Mouse (Mus musculus): ENCODE data around the gene Ccdc33. TPM values are rescaled to one million over a fixed set of nuclear protein-coding genes. Genes with fewer than 3 reads are reported as not detected.

Ccdc33 gene
- polyA plus RNA-seq, 2 experiments: not detected

DNA sequence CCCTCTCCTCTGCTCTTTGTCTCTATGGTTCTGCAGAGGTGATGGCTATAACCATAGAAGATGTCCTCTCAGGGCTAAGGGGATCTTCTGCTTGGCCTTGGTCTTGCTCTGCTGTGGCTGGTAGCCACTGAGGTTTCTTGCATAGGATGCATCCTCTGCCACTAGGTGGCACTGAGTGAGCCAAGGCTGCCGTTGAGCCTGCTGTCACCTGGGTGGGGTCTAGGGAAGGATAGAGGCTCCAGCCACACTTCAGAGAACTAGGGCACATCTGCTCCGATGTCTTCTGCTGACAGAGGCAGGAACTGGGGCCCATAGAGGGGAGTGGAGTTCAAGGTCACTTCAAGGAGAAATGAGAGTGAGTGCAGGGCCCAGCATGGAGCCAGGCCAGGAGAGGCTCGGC lies 65.5 kb downstream of the Ccdc33 start:
- 16% methylated on average over 3 of the region's 3 CpGs for WGBS (ENCODE audit: insufficient replicate concordance)
- ATAC-seq (ENCODE audit: insufficient read depth): no peak

DNA sequence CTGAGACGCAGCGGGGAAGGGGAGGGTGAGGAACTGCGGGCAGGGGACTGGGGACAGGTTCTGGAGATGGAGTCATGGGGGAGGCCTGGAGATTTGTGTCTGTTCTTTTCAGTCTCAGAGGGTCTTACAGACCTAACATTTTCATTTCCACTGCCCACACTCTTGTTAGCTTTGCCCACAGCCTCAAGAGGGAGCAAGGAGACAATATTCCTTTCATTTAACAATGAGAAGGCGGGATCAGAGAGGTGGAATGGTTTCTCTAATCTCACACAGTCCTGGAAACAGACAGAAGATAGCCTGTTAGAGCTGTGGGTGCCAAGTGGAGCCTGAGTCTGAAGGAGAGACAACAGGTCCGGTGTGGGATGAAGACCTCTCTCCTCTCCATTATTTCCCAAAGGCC lies 66.7 kb downstream of the Ccdc33 start:
- ATAC-seq (ENCODE audit: insufficient read depth): no peak
- Histone ChIP-seq H3K4me3 (ENCODE audit: insufficient read depth in 1 of 2, low read depth in 2 of 2, low read length in 2 of 2) (no peak overlapping the region), H3K27ac (no peak overlapping the region), H3K4me2 (ENCODE audit: low read depth) (no peak overlapping the region), H3K36me3 (replicated peaks; ENCODE audit: control insufficient read depth, insufficient read depth, low read depth) (no peaks in the 10 kb centered on the region), H3K4me1 (replicated peaks; ENCODE audit: control insufficient read depth in 2 of 2, insufficient read depth in 2 of 2, low read length in 1 of 2) (no peaks in the 10 kb centered on the region), H3K9me3 (ENCODE audit: control insufficient read depth, low read length) (no peaks in the 10 kb centered on the region), H3K27me3 (ENCODE audit: control insufficient read depth, insufficient read depth, low read length) (no peaks in the 10 kb centered on the region), H3K9ac (replicated peaks) (no peak overlapping the region)
- DNase-seq (ENCODE audit: low read depth in 3 of 3, low spot score in 3 of 3): no peak
- 25% methylated on average over 5 of the region's 5 CpGs for WGBS (ENCODE audit: insufficient replicate concordance)
- TF ChIP-seq CTCF (IDR thresholded peaks at IDR 0.05; ENCODE audit: low read depth) (no peak), EP300 (IDR thresholded peaks at IDR 0.05; ENCODE audit: low read depth) (no peak)

More for the DNA sequence above, 65.5 kb downstream of the Ccdc33 start:
- Histone ChIP-seq H3K9ac (replicated peaks) (no peak overlapping the region), H3K4me3 (ENCODE audit: insufficient read depth in 1 of 2, low read depth in 2 of 2, low read length in 2 of 2) (no peak overlapping the region), H3K27ac (no peak overlapping the region), H3K27me3 (ENCODE audit: control insufficient read depth, insufficient read depth, low read length) (no peaks in the 10 kb centered on the region), H3K4me1 (replicated peaks; ENCODE audit: control insufficient read depth in 2 of 2, insufficient read depth in 2 of 2, low read length in 1 of 2) (no peaks in the 10 kb centered on the region), H3K9me3 (ENCODE audit: control insufficient read depth, low read length) (no peaks in the 10 kb centered on the region), H3K36me3 (replicated peaks; ENCODE audit: control insufficient read depth, insufficient read depth, low read depth) (no peaks in the 10 kb centered on the region), H3K4me2 (ENCODE audit: low read depth) (no peak overlapping the region)
- TF ChIP-seq EP300 (IDR thresholded peaks at IDR 0.05; ENCODE audit: low read depth) (no peak), CTCF (IDR thresholded peaks at IDR 0.05; ENCODE audit: low read depth) (peak; percentile 80)
- no peak for DNase-seq (ENCODE audit: low read depth in 3 of 3, low spot score in 3 of 3)

DNA sequence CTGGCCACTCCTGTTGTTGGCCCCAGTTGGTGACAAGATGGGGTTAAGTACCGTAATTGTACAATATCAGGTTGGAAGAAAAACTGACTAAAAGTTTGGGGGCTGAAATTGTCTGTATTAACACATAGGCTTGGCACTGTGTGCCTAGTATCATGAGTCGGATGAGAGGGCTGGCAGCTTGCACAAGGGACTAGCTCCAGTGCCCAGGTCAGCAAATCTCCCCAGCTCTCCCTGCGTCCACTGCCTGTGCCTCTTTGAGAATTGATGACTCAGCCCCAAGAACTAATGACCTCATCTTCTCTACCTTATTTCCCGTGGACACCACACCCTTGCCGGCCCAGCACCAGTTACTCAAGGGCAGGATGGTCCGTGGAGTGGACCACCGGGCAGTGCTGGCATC lies 68.8 kb downstream of the Ccdc33 start:
- no peak for ATAC-seq (ENCODE audit: insufficient read depth)
- TF ChIP-seq EP300 (IDR thresholded peaks at IDR 0.05; ENCODE audit: low read depth) (no peak), CTCF (IDR thresholded peaks at IDR 0.05; ENCODE audit: low read depth) (no peak)
- WGBS (ENCODE audit: insufficient replicate concordance): 43% methylated on average over 7 of the region's 7 CpGs

DNA sequence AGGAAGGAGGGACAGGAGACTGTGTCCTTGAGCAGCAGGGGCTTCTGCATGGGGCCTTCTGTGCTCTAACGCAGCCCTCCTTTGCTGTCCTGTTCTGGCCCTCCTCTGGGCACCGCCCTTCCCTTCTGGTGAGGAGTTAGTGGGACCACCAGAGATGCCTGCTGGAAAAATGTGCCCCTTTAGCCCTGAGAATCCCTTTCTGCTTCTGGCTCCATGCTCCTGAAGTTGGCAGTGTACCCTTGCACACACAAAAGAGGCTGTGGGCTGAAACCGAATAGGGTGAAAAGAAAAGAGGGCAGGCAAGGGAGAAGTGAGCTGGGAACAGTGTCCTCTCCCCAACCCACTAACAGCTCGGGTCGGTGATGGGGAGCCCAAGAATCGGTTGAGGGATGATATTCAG lies 69.4 kb downstream of the Ccdc33 start:
- Histone ChIP-seq H3K27me3 (ENCODE audit: control insufficient read depth, insufficient read depth, low read length) (no peaks in the 10 kb centered on the region), H3K4me2 (ENCODE audit: low read depth) (no peak overlapping the region), H3K9me3 (ENCODE audit: control insufficient read depth, low read length) (no peaks in the 10 kb centered on the region), H3K9ac (replicated peaks) (no peak overlapping the region), H3K4me1 (replicated peaks; ENCODE audit: control insufficient read depth in 2 of 2, insufficient read depth in 2 of 2, low read length in 1 of 2) (no peaks in the 10 kb centered on the region), H3K27ac (no peak overlapping the region), H3K4me3 (ENCODE audit: insufficient read depth in 1 of 2, low read depth in 2 of 2, low read length in 2 of 2) (no peak overlapping the region), H3K36me3 (replicated peaks; ENCODE audit: control insufficient read depth, insufficient read depth, low read depth) (no peaks in the 10 kb centered on the region)
- 48% methylated on average over 6 of the region's 6 CpGs for WGBS (ENCODE audit: insufficient replicate concordance)
- DNase-seq (ENCODE audit: low read depth in 3 of 3, low spot score in 3 of 3): no peak
- ATAC-seq (ENCODE audit: insufficient read depth): no peak
- TF ChIP-seq EP300 (IDR thresholded peaks at IDR 0.05; ENCODE audit: low read depth): no peak
- TF ChIP-seq CTCF (IDR thresholded peaks at IDR 0.05; ENCODE audit: low read depth): no peak

More for the DNA sequence above, 68.8 kb downstream of the Ccdc33 start:
- Histone ChIP-seq H3K4me2 (ENCODE audit: low read depth) (no peak overlapping the region), H3K36me3 (replicated peaks; ENCODE audit: control insufficient read depth, insufficient read depth, low read depth) (no peaks in the 10 kb centered on the region), H3K4me1 (replicated peaks; ENCODE audit: control insufficient read depth in 2 of 2, insufficient read depth in 2 of 2, low read length in 1 of 2) (no peaks in the 10 kb centered on the region), H3K9me3 (ENCODE audit: control insufficient read depth, low read length) (no peaks in the 10 kb centered on the region), H3K27ac (no peak overlapping the region), H3K27me3 (ENCODE audit: control insufficient read depth, insufficient read depth, low read length) (no peaks in the 10 kb centered on the region), H3K4me3 (ENCODE audit: insufficient read depth in 1 of 2, low read depth in 2 of 2, low read length in 2 of 2) (no peak overlapping the region), H3K9ac (replicated peaks) (no peak overlapping the region)
- DNase-seq (ENCODE audit: low read depth in 3 of 3, low spot score in 3 of 3): no peak

DNA sequence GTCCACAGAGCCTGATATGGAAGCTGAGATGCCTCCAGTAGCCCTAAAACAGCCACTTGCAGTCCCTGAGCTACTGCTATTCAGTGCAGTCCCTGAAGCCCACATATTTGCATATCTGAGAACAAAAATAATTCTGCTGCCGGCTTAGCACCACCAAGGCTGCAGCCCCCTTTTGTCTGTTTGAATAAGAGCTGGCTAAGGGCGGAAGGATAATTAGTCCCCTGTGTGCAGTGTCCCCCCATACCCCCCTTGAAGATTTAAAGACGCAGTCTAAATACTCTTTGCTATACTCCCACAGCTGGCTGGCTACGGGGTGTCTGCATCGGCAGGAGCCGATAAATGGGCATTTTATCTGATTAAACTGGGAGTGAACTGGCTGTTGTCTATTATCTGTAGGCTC lies 70.0 kb downstream of the Ccdc33 start:
- H3K36me3 ChIP-seq (replicated peaks; ENCODE audit: control insufficient read depth, insufficient read depth, low read depth): no peaks in the 10 kb centered on the region
- WGBS (ENCODE audit: insufficient replicate concordance): 18% methylated on average over 6 of the region's 6 CpGs
- no peak for DNase-seq (ENCODE audit: low read depth in 3 of 3, low spot score in 3 of 3)
- no peaks in the 10 kb centered on the region for H3K9me3 ChIP-seq (ENCODE audit: control insufficient read depth, low read length)
- no peak overlapping the region for H3K4me3 ChIP-seq (ENCODE audit: insufficient read depth in 1 of 2, low read depth in 2 of 2, low read length in 2 of 2)
- no peak for ATAC-seq (ENCODE audit: insufficient read depth)
- H3K9ac ChIP-seq (replicated peaks): no peak overlapping the region
- no peak overlapping the region for H3K4me2 ChIP-seq (ENCODE audit: low read depth)
- H3K27ac ChIP-seq: no peak overlapping the region
- no peaks in the 10 kb centered on the region for H3K4me1 ChIP-seq (replicated peaks; ENCODE audit: control insufficient read depth in 2 of 2, insufficient read depth in 2 of 2, low read length in 1 of 2)
- H3K27me3 ChIP-seq (ENCODE audit: control insufficient read depth, insufficient read depth, low read length): no peaks in the 10 kb centered on the region
- TF ChIP-seq CTCF (IDR thresholded peaks at IDR 0.05; ENCODE audit: low read depth): no peak
- TF ChIP-seq EP300 (IDR thresholded peaks at IDR 0.05; ENCODE audit: low read depth): no peak

All from liver, embryonic 14.5 days (tissue).